Comparison of ENCODE assay signal across 8 mouse cellular contexts in the genomic region with DNA sequence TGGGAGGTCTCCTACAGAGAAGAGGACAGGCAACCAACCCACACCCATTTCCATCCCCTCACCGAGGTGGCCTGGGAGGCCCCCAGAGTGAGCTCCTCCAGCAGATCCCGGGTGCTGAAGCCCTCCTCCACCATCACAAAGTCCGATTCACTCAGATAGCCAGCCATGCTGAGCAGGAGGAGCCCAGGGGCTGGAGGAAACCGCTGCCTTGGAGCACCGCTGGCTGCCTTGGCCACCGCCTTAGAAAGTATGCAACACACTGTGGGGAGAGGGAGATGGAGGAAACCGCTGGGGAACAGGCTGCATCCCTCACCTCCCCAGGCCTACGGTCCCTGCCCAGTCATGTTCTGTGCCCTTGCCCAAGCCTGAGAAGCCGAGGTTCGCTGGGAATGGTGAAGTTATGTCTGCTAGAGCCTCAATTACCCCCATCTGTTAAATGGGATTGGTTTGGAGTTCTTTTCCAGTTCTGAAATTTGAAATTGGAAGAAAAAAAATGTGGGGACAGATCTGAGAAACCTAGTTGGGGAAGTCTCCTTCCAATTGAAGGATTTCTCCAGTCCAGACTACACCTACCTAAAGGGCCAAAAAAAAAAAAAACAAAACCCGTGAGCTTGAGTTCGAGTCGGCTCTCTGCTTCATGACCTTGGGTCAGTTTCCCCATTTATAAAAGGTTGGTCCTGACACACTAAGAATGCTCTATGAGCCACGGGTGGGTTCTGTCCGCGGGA. TPM values are rescaled to one million over a fixed set of nuclear protein-coding genes. Genes with fewer than 3 reads are reported as not detected.
DNase-seq lines count a peak whose midpoint lies in the region; ATAC-seq and TF ChIP-seq lines count a peak whose summit lies in the region.

No protein-coding gene starts in this region.

- no peak for TF ChIP-seq CTCF in heart, postnatal 0 days (IDR thresholded peaks at IDR 0.05; ENCODE audit: low read depth)

- H3K9ac ChIP-seq in heart, postnatal 0 days (replicated peaks; ENCODE audit: low read depth, low read length), result peak overlapping the region; percentile 58
- H3K9ac ChIP-seq in forebrain, embryonic 16.5 days (replicated peaks; ENCODE audit: low read depth, low read length), result peak overlapping the region; percentile 58

- WGBS in heart, postnatal 0 days, result 12% methylated on average over 16 of the region's 16 CpGs
- WGBS in forebrain, embryonic 16.5 days, result 8% methylated on average over 16 of the region's 16 CpGs

- ATAC-seq in heart, postnatal 0 days (ENCODE audit: insufficient read depth, low read depth), result no peak
- no peak for ATAC-seq in forebrain, embryonic 16.5 days
- ATAC-seq in megakaryocyte progenitor cell, adult 5-6 weeks (replicated peaks; ENCODE audit: poor library complexity), result 0 out of 2 replicates have a peak, but pooled peaks have one; percentile 7
- no peak for ATAC-seq in cerebellum, adult (ENCODE audit: insufficient number of reproducible peaks, low FRiP score, low TSS enrichment)

- DNase-seq in heart, postnatal 0 days (ENCODE audit: low spot score), result no peak
- no peak for DNase-seq in heart, adult 18-20 months
- peak; percentile 50 for DNase-seq in NIH3T3 (ENCODE audit: low read depth)
- no peak for DNase-seq in retina, embryonic 14.5 days (ENCODE audit: low spot score)
- no peak for DNase-seq in cerebellum, adult 8-10 months

- peaks cover 8% of the 10 kb centered on the region for H3K27me3 ChIP-seq in heart, postnatal 0 days (ENCODE audit: control insufficient read depth, insufficient read depth, low read length)
- H3K27me3 ChIP-seq in forebrain, embryonic 16.5 days (replicated peaks; ENCODE audit: control insufficient read depth, insufficient read depth, low read length), result no peaks in the 10 kb centered on the region

- H3K27ac ChIP-seq in heart, postnatal 0 days (ENCODE audit: low read depth), result no peak overlapping the region
- H3K27ac ChIP-seq in forebrain, embryonic 16.5 days (ENCODE audit: low read length), result no peak overlapping the region

- H3K4me3 ChIP-seq in heart, postnatal 0 days (ENCODE audit: low read depth, low read length), result peak overlapping the region; percentile 60
- peak overlapping the region; percentile 50 for H3K4me3 ChIP-seq in forebrain, embryonic 16.5 days (replicated peaks; ENCODE audit: low read length)

- no peaks in the 10 kb centered on the region for H3K9me3 ChIP-seq in heart, postnatal 0 days (replicated peaks; ENCODE audit: control insufficient read depth, low read length)
- H3K9me3 ChIP-seq in forebrain, embryonic 16.5 days (ENCODE audit: control insufficient read depth, low read length), result no peaks in the 10 kb centered on the region

- 0 out of 2 replicates have a peak, but pooled peaks cover 8% of the 10 kb centered on the region for H3K4me1 ChIP-seq in heart, postnatal 0 days (ENCODE audit: control insufficient read depth, insufficient read depth)
- peaks cover 28% of the 10 kb centered on the region for H3K4me1 ChIP-seq in forebrain, embryonic 16.5 days (replicated peaks; ENCODE audit: control insufficient read depth, insufficient read depth, low read length)

- TF ChIP-seq EP300 in heart, postnatal 0 days (IDR thresholded peaks at IDR 0.05; ENCODE audit: low read depth), result no peak

- H3K36me3 ChIP-seq in heart, postnatal 0 days (replicated peaks; ENCODE audit: control insufficient read depth, insufficient read depth, low read length), result no peaks in the 10 kb centered on the region
- H3K36me3 ChIP-seq in forebrain, embryonic 16.5 days (ENCODE audit: control insufficient read depth, insufficient read depth), result no peaks in the 10 kb centered on the region

- H3K4me2 ChIP-seq in heart, postnatal 0 days (ENCODE audit: low read depth, low read length), result peak overlapping the region; percentile 75
- peak overlapping the region; percentile 94 for H3K4me2 ChIP-seq in forebrain, embryonic 16.5 days (ENCODE audit: low read length)

RNA-seq across cellular contexts. Expression of gene Azin2, which starts 0.8 kb away (rescaled TPM):
- 4.8 and 7.7 TPM in 2 replicates for total RNA-seq in heart, postnatal 0 days (2014; rRNA removed; ENCODE audit: low replicate concordance)
- polyA plus RNA-seq in heart, postnatal 0 days (2015; fragmentation: Nextera tagmentation; extraction: Ambion mirVana), result 6.0 and 7.1 TPM in 2 replicates
- 1 to 10 TPM; 2.3 to 3.5 TPM for total RNA-seq in heart, adult 18-20 months (2021)
- polyA plus RNA-seq in forebrain, embryonic 16.5 days (2015; fragmentation: Nextera tagmentation; extraction: Ambion mirVana), result 9.8 and 10.3 TPM in 2 replicates
- 0.91 and 1.7 TPM in 2 replicates for total RNA-seq in megakaryocyte progenitor cell, adult 5-6 weeks (2015)
- total RNA-seq in megakaryocyte progenitor cell, adult 5-6 weeks (2017), result 2.1 and 2.2 TPM in 2 replicates

RNA-seq across cellular contexts. Expression of gene Ak2, which starts 30.3 kb away (rescaled TPM):
- total RNA-seq in heart, postnatal 0 days (2014; rRNA removed; ENCODE audit: low replicate concordance), result 46.0 and 58.6 TPM in 2 replicates
- polyA plus RNA-seq in heart, postnatal 0 days (2015; fragmentation: Nextera tagmentation; extraction: Ambion mirVana), result 148 and 153 TPM in 2 replicates
- 10 to 100 TPM; 75.7 to 78.3 TPM for total RNA-seq in heart, adult 18-20 months (2021)
- 96.9 and 103 TPM in 2 replicates for polyA plus RNA-seq in forebrain, embryonic 16.5 days (2015; fragmentation: Nextera tagmentation; extraction: Ambion mirVana)
- 97.7 and 107 TPM in 2 replicates for total RNA-seq in megakaryocyte progenitor cell, adult 5-6 weeks (2015)
- total RNA-seq in megakaryocyte progenitor cell, adult 5-6 weeks (2017), result 165 and 176 TPM in 2 replicates
